Mouse (Mus musculus) liver, embryonic 14.5 days (tissue): ENCODE measurements at regions not wholly inside any gene's neighbourhood (a gene's known extent, or its start where the extent isn't known, plus 50 kb on each side); places are given as distances from the start of the nearest gene placed in this dataset.

Experiments used
- ATAC-seq: fragments of 200-750 bp; cut with Nextera tagmentation; 2 replicates; pipeline ENCODE4 v1.8.0; 2017; ENCODE audit warnings: moderate number of reproducible peaks, mild to moderate bottlenecking, moderate library complexity; ENCODE audit not compliant: insufficient read depth
- DNase-seq, 3 experiments: peaks; one replicate each; pipeline ENCODE4 v3.0.0-alpha.2; 2012 to 2013; ENCODE audit warnings: low read depth in 3 of 3, low spot score in 3 of 3
- H3K27ac ChIP-seq: fragments of 300-500 bp; sonication (generic); 2 replicates; pipeline ENCODE4 v1.5.1; 2014; ENCODE audit warnings: moderate library complexity, mild to moderate bottlenecking, control low read depth, inconsistent platforms
- H3K27me3 ChIP-seq: fragments of 300-500 bp; sonication (generic); 2 replicates; pipeline ENCODE4 v1.6.1; 2014; ENCODE audit warnings: mild to moderate bottlenecking, low read length, moderate library complexity; ENCODE audit not compliant: control insufficient read depth, insufficient read depth
- H3K36me3 ChIP-seq: fragments of 300-500 bp; sonication (generic); replicated peaks from 2 replicates; pipeline ENCODE4 v1.6.1; 2014; ENCODE audit warnings: low read depth; ENCODE audit not compliant: control insufficient read depth, insufficient read depth
- H3K4me1 ChIP-seq, 2 experiments: fragments of 200-500 bp in 1 of 2; fragments of 300-500 bp in 1 of 2; sonication (generic) in 1 of 2; replicated peaks; 2 replicates each; pipeline ENCODE4 v1.6.1; 2012 to 2014; ENCODE audit warnings: antibody characterized with exemption in 1 of 2, inconsistent platforms in 1 of 2, low read length in 1 of 2; ENCODE audit not compliant: control insufficient read depth in 2 of 2, insufficient read depth in 2 of 2
- H3K4me2 ChIP-seq: fragments of 300-500 bp; sonication (generic); 2 replicates; pipeline ENCODE4 v1.6.1; 2014; ENCODE audit warnings: low read depth, mild to moderate bottlenecking, control low read depth, moderate library complexity
- H3K4me3 ChIP-seq, 2 experiments: fragments of 200-500 bp in 1 of 2; fragments of 300-500 bp in 1 of 2; sonication (generic) in 1 of 2; 2 replicates each; pipeline ENCODE4 v1.5.1; 2012 to 2014; ENCODE audit warnings: low read depth in 2 of 2, low read length in 2 of 2, mild to moderate bottlenecking in 2 of 2, control low read depth in 1 of 2, inconsistent platforms in 1 of 2, moderate library complexity in 1 of 2; ENCODE audit not compliant: insufficient read depth in 1 of 2
- H3K9ac ChIP-seq: fragments of 300-500 bp; sonication (generic); replicated peaks from 2 replicates; pipeline ENCODE4 v1.6.1; 2014; ENCODE audit warnings: mild to moderate bottlenecking, control low read depth, moderate library complexity
- H3K9me3 ChIP-seq: fragments of 300-500 bp; sonication (generic); 2 replicates; pipeline ENCODE4 v1.6.1; 2016; ENCODE audit warnings: low read length, mixed read lengths; ENCODE audit not compliant: control insufficient read depth
- CTCF ChIP-seq: IDR thresholded peaks from 2 replicates; pipeline ENCODE4 v1.5.1; 2016; ENCODE audit warnings: antibody characterized with exemption, low read depth, control low read depth
- EP300 ChIP-seq: IDR thresholded peaks from 2 replicates; pipeline ENCODE4 v1.6.1; 2016; ENCODE audit warnings: antibody characterized with exemption, low read depth
- WGBS: fragments of 180-500 bp; shearing (Covaris S2); extraction: QIAGEN DNeasy Blood & Tissue Kit; methylation state at CpG from one replicate; pipeline ENCODE4 v1.1.7; 2014; ENCODE audit not compliant: insufficient replicate concordance; 5-methylcytosine and 5-hydroxymethylcytosine counted together

GRCm38 (mm10) chr3:17490632-17491031 lies 457.6 kb upstream of the Cypt12 start:
- no peaks in the 10 kb centered on the region for H3K36me3 ChIP-seq
- TF ChIP-seq EP300: no peak
- no peak for TF ChIP-seq CTCF
- no peak overlapping the region for H3K4me3 ChIP-seq
- H3K4me1 ChIP-seq: no peaks in the 10 kb centered on the region
- H3K9ac ChIP-seq: no peak overlapping the region
- H3K9me3 ChIP-seq: no peaks in the 10 kb centered on the region
- ATAC-seq (no peak), DNase-seq (no peak)
- no peak overlapping the region for H3K4me2 ChIP-seq
- no peak overlapping the region for H3K27ac ChIP-seq
- H3K27me3 ChIP-seq: no peaks in the 10 kb centered on the region

GRCm38 (mm10) chr3:17498291-17498690 lies 449.9 kb upstream of the Cypt12 start:
- no peaks in the 10 kb centered on the region for H3K36me3 ChIP-seq
- WGBS: 51% methylated on average over 3 of the region's 3 CpGs
- no peak for ATAC-seq
- H3K9ac ChIP-seq: no peak overlapping the region
- no peak for TF ChIP-seq EP300
- no peak for TF ChIP-seq CTCF
- no peak for DNase-seq
- no peaks in the 10 kb centered on the region for H3K27me3 ChIP-seq
- no peaks in the 10 kb centered on the region for H3K4me1 ChIP-seq
- H3K4me3 ChIP-seq: no peak overlapping the region
- H3K27ac ChIP-seq: no peak overlapping the region
- H3K4me2 ChIP-seq: no peak overlapping the region
- no peaks in the 10 kb centered on the region for H3K9me3 ChIP-seq

GRCm38 (mm10) chr3:17501556-17501955 lies 446.7 kb upstream of the Cypt12 start:
- Histone ChIP-seq H3K27ac (no peak overlapping the region), H3K9me3 (no peaks in the 10 kb centered on the region), H3K4me3 (no peak overlapping the region), H3K4me2 (no peak overlapping the region), H3K9ac (no peak overlapping the region), H3K4me1 (no peaks in the 10 kb centered on the region), H3K36me3 (no peaks in the 10 kb centered on the region), H3K27me3 (no peaks in the 10 kb centered on the region)
- TF ChIP-seq EP300 (no peak), CTCF (no peak)
- DNase-seq (no peak), ATAC-seq (no peak)
- WGBS: 54% methylated on average over 2 of the region's 2 CpGs

GRCm38 (mm10) chr3:17541346-17541745 lies 406.9 kb upstream of the Cypt12 start:
- ATAC-seq: no peak
- H3K4me1 ChIP-seq: no peaks in the 10 kb centered on the region

GRCm38 (mm10) chr3:17547559-17548059 lies 400.6 kb upstream of the Cypt12 start:
- no peaks in the 10 kb centered on the region for H3K4me1 ChIP-seq
- 41% methylated on average over 1 of the region's 1 CpGs for WGBS

More at GRCm38 (mm10) chr3:17541346-17541745, 406.9 kb upstream of the Cypt12 start:
- Histone ChIP-seq H3K27me3 (no peaks in the 10 kb centered on the region), H3K27ac (no peak overlapping the region), H3K4me3 (no peak overlapping the region), H3K36me3 (no peaks in the 10 kb centered on the region), H3K9ac (no peak overlapping the region), H3K4me2 (no peak overlapping the region), H3K9me3 (no peaks in the 10 kb centered on the region)
- DNase-seq: no peak
- TF ChIP-seq CTCF (no peak), EP300 (no peak)

GRCm38 (mm10) chr3:17582487-17582886 lies 365.7 kb upstream of the Cypt12 start:
- H3K9me3 ChIP-seq: no peaks in the 10 kb centered on the region
- no peaks in the 10 kb centered on the region for H3K36me3 ChIP-seq
- H3K9ac ChIP-seq: no peak overlapping the region
- no peak for DNase-seq
- no peak for ATAC-seq
- H3K4me2 ChIP-seq: no peak overlapping the region
- no peak for TF ChIP-seq CTCF
- no peak for TF ChIP-seq EP300
- no peaks in the 10 kb centered on the region for H3K27me3 ChIP-seq
- WGBS: 58% methylated on average over 9 of the region's 9 CpGs
- H3K4me3 ChIP-seq: no peak overlapping the region
- no peaks in the 10 kb centered on the region for H3K4me1 ChIP-seq
- H3K27ac ChIP-seq: no peak overlapping the region

More at GRCm38 (mm10) chr3:17547559-17548059, 400.6 kb upstream of the Cypt12 start:
- H3K4me2 ChIP-seq: no peak overlapping the region
- no peaks in the 10 kb centered on the region for H3K36me3 ChIP-seq
- no peak for DNase-seq
- H3K4me3 ChIP-seq: no peak overlapping the region
- H3K9ac ChIP-seq: no peak overlapping the region
- no peaks in the 10 kb centered on the region for H3K9me3 ChIP-seq
- no peaks in the 10 kb centered on the region for H3K27me3 ChIP-seq
- no peak overlapping the region for H3K27ac ChIP-seq
- no peak for ATAC-seq
- TF ChIP-seq CTCF (no peak), EP300 (no peak)
